Mouse (Mus musculus): ENCODE data around the gene Lrguk. TPM values are rescaled to one million over a fixed set of nuclear protein-coding genes. Genes with fewer than 3 reads are reported as not detected.

Lrguk gene
- polyA plus RNA-seq, 2 experiments, result 0.29 to 0.43 TPM

DNA sequence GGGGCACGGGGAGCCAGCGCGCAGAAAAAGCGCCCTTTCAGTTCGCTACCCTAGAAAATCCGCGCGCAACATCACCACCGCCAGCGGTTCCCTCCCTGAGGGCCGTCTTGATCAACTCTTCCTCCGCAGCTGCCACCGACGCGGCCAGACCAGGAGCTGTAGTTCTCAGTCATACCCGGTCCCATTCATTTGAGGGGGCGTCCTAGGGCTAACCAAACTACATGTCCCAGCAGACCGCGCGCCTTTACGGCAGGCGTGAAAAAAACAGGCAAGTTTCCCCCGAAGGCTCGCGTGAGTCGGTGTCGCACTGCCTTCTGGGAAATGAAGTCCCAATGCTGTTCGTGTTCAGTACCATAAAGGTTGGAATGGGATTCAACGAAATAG is 147.6 kb downstream of the Lrguk start, which contains the start of gene Slc35b4:
Gene Slc35b4, minus strand, starts transcription at position 248 of the 384 bp plus-strand sequence.
- peak; percentile 99 for ATAC-seq (ENCODE audit: low FRiP score, low read depth)
- 1% methylated on average over 25 of the region's 29 CpGs for WGBS

DNA sequence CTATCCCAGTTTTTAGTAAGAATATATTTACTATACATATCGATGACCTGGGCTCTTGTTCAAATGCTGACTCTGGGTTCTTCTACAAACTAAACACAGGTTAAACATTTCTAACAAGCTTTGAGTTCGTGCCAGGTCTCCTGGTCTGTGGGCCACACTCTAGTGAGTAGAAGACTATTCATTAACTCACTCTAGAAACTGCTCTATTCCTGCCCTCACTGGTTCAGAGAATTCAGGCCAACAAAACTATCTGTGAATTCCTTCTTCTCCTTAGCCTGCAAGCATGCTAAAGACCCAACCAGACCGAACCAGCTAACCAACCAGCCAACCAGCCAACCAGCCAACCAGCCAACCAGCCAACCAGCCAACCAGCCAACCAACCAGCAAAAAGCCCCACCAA is 149.8 kb downstream of the Lrguk start:
- H3K9ac ChIP-seq (ENCODE audit: low read depth, low read length, severe bottlenecking), result no peak overlapping the region
- H3K4me3 ChIP-seq (replicated peaks; ENCODE audit: low read length), result no peak overlapping the region
- H3K36me3 ChIP-seq (ENCODE audit: control insufficient read depth, insufficient read depth, low read length), result no peaks in the 10 kb centered on the region
- H3K4me1 ChIP-seq (ENCODE audit: control insufficient read depth, insufficient read depth, low read length), result peaks cover 7% of the 10 kb centered on the region
- ATAC-seq (ENCODE audit: low FRiP score, low read depth) (no peak), DNase-seq (ENCODE audit: low spot score) (no peak)
- H3K27ac ChIP-seq (replicated peaks; ENCODE audit: low read depth, low read length), result no peak overlapping the region
- no peak for TF ChIP-seq POLR2A (IDR thresholded peaks at IDR 0.05; ENCODE audit: borderline replicate concordance, extremely low read depth, insufficient read depth, insufficient read length)
- H3K9me3 ChIP-seq (ENCODE audit: control insufficient read depth, low read length), result no peaks in the 10 kb centered on the region
- H3K27me3 ChIP-seq (ENCODE audit: control insufficient read depth, insufficient read depth, low read length), result no peaks in the 10 kb centered on the region
- 82% methylated on average over 3 of the region's 3 CpGs for WGBS
- H3K4me2 ChIP-seq (replicated peaks; ENCODE audit: low read depth, low read length, severe bottlenecking), result no peak overlapping the region

More for the DNA sequence above, 147.6 kb downstream of the Lrguk start, which contains the start of gene Slc35b4:
- Histone ChIP-seq H3K36me3 (ENCODE audit: control insufficient read depth, insufficient read depth, low read length) (no peaks in the 10 kb centered on the region), H3K9ac (ENCODE audit: low read depth, low read length, severe bottlenecking) (peak within 1 kb of the TSS; percentile 85), H3K27me3 (ENCODE audit: control insufficient read depth, insufficient read depth, low read length) (no peaks in the 10 kb centered on the region), H3K4me2 (replicated peaks; ENCODE audit: low read depth, low read length, severe bottlenecking) (peak within 1 kb of the TSS; percentile 65), H3K9me3 (ENCODE audit: control insufficient read depth, low read length) (no peaks in the 10 kb centered on the region), H3K4me1 (ENCODE audit: control insufficient read depth, insufficient read depth, low read length) (peaks cover 7% of the 10 kb centered on the region), H3K27ac (replicated peaks; ENCODE audit: low read depth, low read length) (peak within 1 kb of the TSS; percentile 81), H3K4me3 (replicated peaks; ENCODE audit: low read length) (peak within 1 kb of the TSS; percentile 80)
- peak; percentile 97 for DNase-seq (ENCODE audit: low spot score)
- TF ChIP-seq POLR2A (IDR thresholded peaks at IDR 0.05; ENCODE audit: borderline replicate concordance, extremely low read depth, insufficient read depth, insufficient read length), result peak; percentile 69; the same call in 1 of the 2 replicates

DNA sequence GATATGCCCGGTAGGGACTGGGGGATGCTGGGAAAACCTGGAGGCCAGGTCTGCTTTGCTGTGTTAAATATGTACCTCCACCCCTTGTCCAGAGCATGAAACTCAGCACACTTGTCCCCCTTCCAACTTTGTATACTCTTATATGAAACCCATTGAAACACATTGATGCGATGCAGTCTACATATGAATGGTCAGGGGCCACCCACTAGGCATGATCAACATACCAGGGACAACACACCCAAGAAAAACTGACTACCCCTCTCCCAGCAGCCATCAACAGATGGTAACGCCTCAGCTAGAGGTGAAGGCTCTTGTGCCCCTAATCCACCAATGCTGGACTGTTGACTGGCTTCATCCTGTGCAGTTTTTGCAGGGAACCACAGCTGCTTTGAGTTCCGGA is 150.7 kb downstream of the Lrguk start:
- TF ChIP-seq POLR2A (IDR thresholded peaks at IDR 0.05; ENCODE audit: borderline replicate concordance, extremely low read depth, insufficient read depth, insufficient read length), result no peak
- ATAC-seq (ENCODE audit: low FRiP score, low read depth) (no peak), DNase-seq (ENCODE audit: low spot score) (no peak)
- H3K27me3 ChIP-seq (ENCODE audit: control insufficient read depth, insufficient read depth, low read length), result no peaks in the 10 kb centered on the region
- H3K9me3 ChIP-seq (ENCODE audit: control insufficient read depth, low read length), result no peaks in the 10 kb centered on the region
- 67% methylated on average over 4 of the region's 4 CpGs for WGBS
- H3K36me3 ChIP-seq (ENCODE audit: control insufficient read depth, insufficient read depth, low read length), result no peaks in the 10 kb centered on the region
- H3K4me2 ChIP-seq (replicated peaks; ENCODE audit: low read depth, low read length, severe bottlenecking), result no peak overlapping the region
- peaks cover 7% of the 10 kb centered on the region for H3K4me1 ChIP-seq (ENCODE audit: control insufficient read depth, insufficient read depth, low read length)
- H3K9ac ChIP-seq (ENCODE audit: low read depth, low read length, severe bottlenecking), result no peak overlapping the region
- no peak overlapping the region for H3K27ac ChIP-seq (replicated peaks; ENCODE audit: low read depth, low read length)
- no peak overlapping the region for H3K4me3 ChIP-seq (replicated peaks; ENCODE audit: low read length)

DNA sequence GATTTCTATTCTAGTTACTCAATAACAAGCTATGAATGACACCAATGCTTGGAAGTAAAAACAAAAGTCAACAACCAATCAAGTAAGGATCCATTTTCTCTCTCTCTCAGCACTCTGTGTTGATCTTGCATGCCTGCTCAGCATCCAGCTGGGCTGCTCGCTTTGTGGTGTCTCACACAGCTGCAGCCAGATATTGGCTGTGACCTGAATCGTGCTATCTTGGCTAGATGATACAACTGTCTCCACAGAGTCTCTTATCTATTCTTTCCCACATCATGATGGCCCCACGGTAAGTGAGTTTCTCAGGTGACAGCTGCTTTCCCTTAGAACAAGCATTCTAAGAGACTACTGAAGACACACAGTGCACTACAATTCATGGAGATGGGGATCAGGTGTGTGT is 152.7 kb downstream of the Lrguk start:
- no peak for TF ChIP-seq POLR2A (IDR thresholded peaks at IDR 0.05; ENCODE audit: borderline replicate concordance, extremely low read depth, insufficient read depth, insufficient read length)
- Histone ChIP-seq H3K9ac (ENCODE audit: low read depth, low read length, severe bottlenecking) (no peak overlapping the region), H3K4me2 (replicated peaks; ENCODE audit: low read depth, low read length, severe bottlenecking) (no peak overlapping the region), H3K36me3 (ENCODE audit: control insufficient read depth, insufficient read depth, low read length) (no peaks in the 10 kb centered on the region), H3K27ac (replicated peaks; ENCODE audit: low read depth, low read length) (no peak overlapping the region), H3K4me1 (ENCODE audit: control insufficient read depth, insufficient read depth, low read length) (no peaks in the 10 kb centered on the region), H3K9me3 (ENCODE audit: control insufficient read depth, low read length) (no peaks in the 10 kb centered on the region), H3K4me3 (replicated peaks; ENCODE audit: low read length) (no peak overlapping the region), H3K27me3 (ENCODE audit: control insufficient read depth, insufficient read depth, low read length) (no peaks in the 10 kb centered on the region)
- WGBS, result 82% methylated on average over 3 of the region's 3 CpGs
- ATAC-seq (ENCODE audit: low FRiP score, low read depth) (no peak), DNase-seq (ENCODE audit: low spot score) (no peak)

DNA sequence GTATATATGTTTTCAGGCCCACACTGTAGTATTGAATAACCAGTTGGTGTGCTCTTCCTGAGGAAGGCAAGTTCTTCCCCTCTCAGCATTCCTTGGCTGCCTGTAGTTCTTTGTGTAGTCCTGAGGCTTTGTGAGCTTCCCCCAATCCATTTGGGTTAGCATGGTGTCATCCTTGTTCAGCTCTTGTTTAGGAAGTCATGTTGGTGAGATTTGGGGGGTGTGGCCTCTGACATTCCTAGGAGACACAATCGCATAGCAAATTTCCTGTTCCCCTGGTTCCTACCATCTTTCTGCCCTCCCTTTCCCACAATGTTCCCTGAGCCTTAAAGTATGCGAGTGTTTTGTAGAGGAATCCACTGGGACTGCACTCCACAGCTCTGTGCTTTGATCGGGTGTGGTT is 154.1 kb downstream of the Lrguk start:
- no peak for TF ChIP-seq POLR2A (IDR thresholded peaks at IDR 0.05; ENCODE audit: borderline replicate concordance, extremely low read depth, insufficient read depth, insufficient read length)
- no peak for ATAC-seq (ENCODE audit: low FRiP score, low read depth)
- no peak for DNase-seq (ENCODE audit: low spot score)

More for the DNA sequence above, 154.1 kb downstream of the Lrguk start:
- Histone ChIP-seq H3K36me3 (ENCODE audit: control insufficient read depth, insufficient read depth, low read length) (no peaks in the 10 kb centered on the region), H3K9me3 (ENCODE audit: control insufficient read depth, low read length) (no peaks in the 10 kb centered on the region), H3K27me3 (ENCODE audit: control insufficient read depth, insufficient read depth, low read length) (no peaks in the 10 kb centered on the region), H3K4me2 (replicated peaks; ENCODE audit: low read depth, low read length, severe bottlenecking) (no peak overlapping the region), H3K4me1 (ENCODE audit: control insufficient read depth, insufficient read depth, low read length) (no peaks in the 10 kb centered on the region), H3K9ac (ENCODE audit: low read depth, low read length, severe bottlenecking) (no peak overlapping the region), H3K4me3 (replicated peaks; ENCODE audit: low read length) (no peak overlapping the region), H3K27ac (replicated peaks; ENCODE audit: low read depth, low read length) (no peak overlapping the region)
- WGBS, result 79% methylated on average over 3 of the region's 3 CpGs

Other genes starting within 250 kb of the Lrguk start
- 37.3 and 42.6 TPM in 2 replicates for gene Slc35b4, start 147.7 kb downstream of the Lrguk start, polyA plus RNA-seq (2012; rRNA removed)
- gene Slc35b4, start 147.7 kb downstream of the Lrguk start, polyA plus RNA-seq (2014; fragmentation: Nextera tagmentation; extraction: Ambion mirVana), result 45.7 and 47.7 TPM in 2 replicates

Measured in limb, embryonic 14.5 days (tissue).